Mouse (Mus musculus) neural tube, embryonic 15.5 days (tissue): ENCODE measurements around the gene Trip6. TPM values are rescaled to one million over a fixed set of nuclear protein-coding genes. Genes with fewer than 3 reads are reported as not detected.

Source experiments
- ATAC-seq: fragments of 200-750 bp; cut with Nextera tagmentation; 2 replicates; pipeline ENCODE4 v1.8.0; 2017; ENCODE audit warnings: mild to moderate bottlenecking, moderate TSS enrichment, moderate library complexity; ENCODE audit not compliant: low FRiP score
- H3K27ac ChIP-seq: fragments of 300-500 bp; sonication (generic); replicated peaks from 2 replicates; pipeline ENCODE4 v1.5.1; 2015; ENCODE audit warnings: mild to moderate bottlenecking, inconsistent platforms
- H3K27me3 ChIP-seq: fragments of 300-500 bp; sonication (generic); replicated peaks from 2 replicates; pipeline ENCODE4 v1.6.1; 2015; ENCODE audit warnings: inconsistent platforms
- H3K36me3 ChIP-seq: fragments of 300-500 bp; sonication (generic); 2 replicates; pipeline ENCODE4 v1.6.1; 2015; ENCODE audit warnings: inconsistent platforms
- H3K4me1 ChIP-seq: fragments of 300-500 bp; sonication (generic); 2 replicates; pipeline ENCODE4 v1.6.1; 2015; ENCODE audit warnings: inconsistent platforms
- H3K4me2 ChIP-seq: fragments of 300-500 bp; sonication (generic); 2 replicates; pipeline ENCODE4 v1.6.1; 2015; ENCODE audit warnings: inconsistent platforms, mild to moderate bottlenecking, moderate library complexity
- H3K4me3 ChIP-seq: fragments of 300-500 bp; sonication (generic); replicated peaks from 2 replicates; pipeline ENCODE4 v1.5.1; 2015; ENCODE audit warnings: mild to moderate bottlenecking, inconsistent platforms
- H3K9ac ChIP-seq: fragments of 300-500 bp; sonication (generic); replicated peaks from 2 replicates; pipeline ENCODE4 v1.6.1; 2015; ENCODE audit warnings: mild to moderate bottlenecking, inconsistent platforms
- H3K9me3 ChIP-seq: fragments of 300-500 bp; sonication (generic); replicated peaks from 2 replicates; pipeline ENCODE4 v1.6.1; 2016; ENCODE audit warnings: inconsistent platforms
- WGBS: fragments of 180-500 bp; shearing (Covaris S2); methylation state at CpG from one replicate; pipeline ENCODE4 v1.1.7; 2015; ENCODE audit warnings: mixed read lengths; 5-methylcytosine and 5-hydroxymethylcytosine counted together
- polyA plus RNA-seq: library from polyadenylated mRNA; unstranded; fragments of >200 nt; fragmentation: Nextera tagmentation; extraction: Ambion mirVana; gene quantifications from 2 replicates; pipeline ENCODE4 v1.2.1, GENCODE M21; 2015

The Trip6 gene
- polyA plus RNA-seq, 1 experiment from 2014 or later = 14.0 TPM

GRCm38 (mm10) chr5:137347856-137348255 lies 33.7 kb upstream of the Trip6 start:
- 0 out of 2 replicates have a peak overlapping the region, but pooled peaks have one; percentile 28 for H3K27ac ChIP-seq
- H3K9ac ChIP-seq = no peak overlapping the region

DNA sequence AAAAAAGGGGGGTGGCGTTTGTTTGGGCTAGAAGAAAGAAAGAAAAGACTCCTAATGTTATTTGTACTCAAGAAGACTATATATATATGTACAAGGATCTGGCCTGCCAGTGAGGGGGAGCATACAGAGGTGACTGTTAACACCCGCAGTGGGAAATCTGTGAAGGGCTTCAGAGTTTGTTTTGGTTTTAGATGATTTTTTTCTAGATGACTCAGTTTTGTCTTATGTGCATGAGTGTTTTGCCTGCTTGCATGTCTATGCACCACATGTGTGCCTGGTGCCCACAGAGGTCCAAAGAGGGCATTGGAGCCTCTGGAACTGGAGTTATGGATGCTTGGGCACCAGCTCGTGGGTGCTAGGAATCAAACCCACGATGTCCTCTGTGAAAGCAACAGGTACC lies 32.8 kb upstream of the Trip6 start:
- H3K27ac ChIP-seq = no peak overlapping the region
- no peak overlapping the region for H3K4me2 ChIP-seq
- no peak for ATAC-seq
- 93% methylated on average over 4 of the region's 4 CpGs for WGBS
- peaks cover 26% of the 10 kb centered on the region for H3K27me3 ChIP-seq
- H3K9ac ChIP-seq = no peak overlapping the region
- no peaks in the 10 kb centered on the region for H3K36me3 ChIP-seq
- H3K4me1 ChIP-seq = peaks cover 35% of the 10 kb centered on the region
- H3K9me3 ChIP-seq = no peaks in the 10 kb centered on the region
- no peak overlapping the region for H3K4me3 ChIP-seq

More at GRCm38 (mm10) chr5:137347856-137348255, 33.7 kb upstream of the Trip6 start:
- H3K4me3 ChIP-seq = no peak overlapping the region
- peaks cover 43% of the 10 kb centered on the region for H3K4me1 ChIP-seq
- no peaks in the 10 kb centered on the region for H3K9me3 ChIP-seq
- H3K36me3 ChIP-seq = no peaks in the 10 kb centered on the region
- peak overlapping the region; percentile 94; the same call in 1 of the 2 replicates for H3K4me2 ChIP-seq
- WGBS = 34% methylated on average over 7 of the region's 7 CpGs
- peaks cover 26% of the 10 kb centered on the region for H3K27me3 ChIP-seq
- no peak for ATAC-seq

DNA sequence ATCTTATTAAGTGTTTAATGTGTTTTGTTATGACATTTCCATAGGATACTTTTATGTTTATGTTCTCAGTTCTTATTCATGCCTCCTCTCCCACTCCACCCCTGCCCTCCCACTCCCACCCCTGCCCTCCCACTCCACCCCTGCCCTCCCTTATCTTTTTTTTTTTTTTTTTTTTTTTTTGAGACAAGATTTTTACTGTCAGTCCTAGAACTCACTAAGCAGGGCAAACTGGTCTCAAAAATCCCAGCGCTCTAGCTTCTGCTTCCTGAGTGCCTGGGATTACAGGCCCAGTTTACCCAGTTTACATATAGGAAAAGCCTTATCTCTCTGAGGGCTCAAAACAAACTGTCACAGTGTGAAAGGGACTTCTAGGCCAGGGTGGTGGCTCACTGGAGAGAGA lies 32.2 kb upstream of the Trip6 start:
- Histone ChIP-seq H3K9ac (no peak overlapping the region), H3K36me3 (no peaks in the 10 kb centered on the region), H3K27me3 (peaks cover 26% of the 10 kb centered on the region), H3K27ac (no peak overlapping the region), H3K4me3 (no peak overlapping the region), H3K4me1 (peaks cover 31% of the 10 kb centered on the region), H3K9me3 (no peaks in the 10 kb centered on the region), H3K4me2 (no peak overlapping the region)
- 87% methylated on average over 1 of the region's 1 CpGs for WGBS
- ATAC-seq = no peak

- Histone ChIP-seq H3K4me3 (no peak overlapping the region), H3K4me1 (peaks cover 25% of the 10 kb centered on the region), H3K9ac (no peak overlapping the region), H3K27me3 (peaks cover 23% of the 10 kb centered on the region), H3K27ac (no peak overlapping the region), H3K36me3 (no peaks in the 10 kb centered on the region), H3K9me3 (no peaks in the 10 kb centered on the region), H3K4me2 (no peak overlapping the region)
- no peak for ATAC-seq
- 22% methylated on average over 9 of the region's 9 CpGs for WGBS
These were observed 31.6 kb upstream of the Trip6 start for GRCm38 (mm10) chr5:137345821-137346220.

DNA sequence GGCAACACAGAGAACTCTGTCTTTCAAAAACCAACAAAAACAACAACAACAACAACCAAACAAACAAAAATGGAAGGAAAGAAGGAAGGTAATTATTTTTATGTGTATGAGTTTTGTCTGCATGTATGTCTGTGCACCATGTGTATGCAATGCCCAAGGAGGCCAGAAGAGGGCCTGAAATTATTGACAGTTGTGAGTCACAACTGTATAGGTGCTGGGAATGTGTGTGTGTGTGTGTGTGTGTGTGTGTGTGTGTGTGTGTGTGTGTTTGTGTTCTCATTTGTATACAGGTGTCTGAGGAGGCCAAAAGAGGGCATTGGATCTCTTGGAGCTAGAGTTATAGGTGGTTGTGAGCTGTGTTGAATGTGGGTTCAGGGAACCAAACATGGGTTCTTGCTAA lies 29.7 kb upstream of the Trip6 start:
- Histone ChIP-seq H3K27ac (no peak overlapping the region), H3K4me1 (peaks cover 22% of the 10 kb centered on the region), H3K9me3 (no peaks in the 10 kb centered on the region), H3K4me3 (no peak overlapping the region), H3K27me3 (peaks cover 4% of the 10 kb centered on the region), H3K4me2 (no peak overlapping the region), H3K9ac (no peak overlapping the region), H3K36me3 (no peaks in the 10 kb centered on the region)
- ATAC-seq = no peak

GRCm38 (mm10) chr5:137343412-137343811 lies 29.2 kb upstream of the Trip6 start:
- Histone ChIP-seq H3K36me3 (no peaks in the 10 kb centered on the region), H3K9ac (no peak overlapping the region), H3K27me3 (no peaks in the 10 kb centered on the region; the same call in none of the 2 replicates), H3K4me2 (no peak overlapping the region), H3K27ac (no peak overlapping the region), H3K4me3 (no peak overlapping the region), H3K4me1 (peaks cover 22% of the 10 kb centered on the region), H3K9me3 (no peaks in the 10 kb centered on the region)
- WGBS = 96% methylated on average over 5 of the region's 5 CpGs
- no peak for ATAC-seq

DNA sequence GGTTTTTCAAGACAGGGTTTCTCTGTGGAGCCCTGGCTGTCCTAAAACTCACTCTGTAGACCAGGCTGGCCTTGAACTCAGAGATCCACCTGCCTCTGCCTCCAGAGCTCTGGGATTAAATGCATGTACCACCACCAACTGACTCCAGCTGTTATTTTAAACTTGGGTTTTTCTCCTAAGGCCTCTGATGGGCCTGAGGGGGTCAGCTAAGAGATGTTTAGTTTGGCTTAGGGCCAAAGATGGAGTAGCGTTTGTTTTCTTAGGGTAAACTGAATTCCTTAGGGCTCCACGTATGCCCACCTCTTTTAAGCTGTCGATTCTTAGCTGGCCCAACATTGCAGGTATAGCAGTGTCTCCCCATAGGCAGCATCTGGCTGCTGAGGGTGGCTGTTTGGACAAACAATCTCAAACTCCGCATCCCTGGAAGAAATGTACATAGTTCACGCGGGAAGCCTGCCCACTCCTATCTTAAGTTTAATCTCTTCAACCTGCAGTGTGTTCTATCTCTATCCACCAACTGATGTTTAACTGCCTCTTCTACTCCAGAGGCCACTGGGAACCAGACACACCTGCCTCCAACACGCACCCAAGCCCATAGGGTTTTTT lies 28.3 kb upstream of the Trip6 start:
- H3K27ac ChIP-seq = no peak overlapping the region
- no peak overlapping the region for H3K4me2 ChIP-seq
- no peak for ATAC-seq
- no peak overlapping the region for H3K9ac ChIP-seq
- no peaks in the 10 kb centered on the region; the same call in 1 of the 2 replicates for H3K27me3 ChIP-seq
- 74% methylated on average over 7 of the region's 7 CpGs for WGBS
- H3K36me3 ChIP-seq = no peaks in the 10 kb centered on the region
- H3K9me3 ChIP-seq = no peaks in the 10 kb centered on the region
- H3K4me3 ChIP-seq = no peak overlapping the region
- H3K4me1 ChIP-seq = peaks cover 23% of the 10 kb centered on the region

GRCm38 (mm10) chr5:137340222-137340621 lies 26.0 kb upstream of the Trip6 start:
- no peaks in the 10 kb centered on the region for H3K9me3 ChIP-seq

GRCm38 (mm10) chr5:137339290-137339979 lies 25.2 kb upstream of the Trip6 start:
- 6% methylated on average over 22 of the region's 22 CpGs for WGBS
- peak; percentile 55 for ATAC-seq

More at GRCm38 (mm10) chr5:137340222-137340621, 26.0 kb upstream of the Trip6 start:
- Histone ChIP-seq H3K4me3 (peak overlapping the region; percentile 41), H3K27me3 (no peaks in the 10 kb centered on the region), H3K4me1 (peaks cover 25% of the 10 kb centered on the region), H3K9ac (no peak overlapping the region), H3K27ac (peak overlapping the region; percentile 80), H3K36me3 (no peaks in the 10 kb centered on the region), H3K4me2 (peak overlapping the region; percentile 85)
- 75% methylated on average over 6 of the region's 6 CpGs for WGBS
- no peak for ATAC-seq

GRCm38 (mm10) chr5:137338663-137339289 lies 24.6 kb upstream of the Trip6 start:
- Histone ChIP-seq H3K9ac (peak overlapping the region; percentile 54), H3K9me3 (no peaks in the 10 kb centered on the region), H3K4me2 (peak overlapping the region; percentile 85), H3K36me3 (no peaks in the 10 kb centered on the region), H3K27ac (peak overlapping the region; percentile 80), H3K4me1 (peaks cover 29% of the 10 kb centered on the region), H3K27me3 (no peaks in the 10 kb centered on the region), H3K4me3 (peak overlapping the region; percentile 41)
- WGBS = under 1% methylated on average over 11 of the region's 11 CpGs
- ATAC-seq = peak; percentile 22

More at GRCm38 (mm10) chr5:137339290-137339979, 25.2 kb upstream of the Trip6 start:
- Histone ChIP-seq H3K27me3 (no peaks in the 10 kb centered on the region), H3K27ac (peak overlapping the region; percentile 80), H3K4me3 (peak overlapping the region; percentile 41), H3K36me3 (no peaks in the 10 kb centered on the region), H3K4me2 (peak overlapping the region; percentile 85), H3K9ac (peak overlapping the region; percentile 54), H3K9me3 (no peaks in the 10 kb centered on the region), H3K4me1 (peaks cover 25% of the 10 kb centered on the region)

DNA sequence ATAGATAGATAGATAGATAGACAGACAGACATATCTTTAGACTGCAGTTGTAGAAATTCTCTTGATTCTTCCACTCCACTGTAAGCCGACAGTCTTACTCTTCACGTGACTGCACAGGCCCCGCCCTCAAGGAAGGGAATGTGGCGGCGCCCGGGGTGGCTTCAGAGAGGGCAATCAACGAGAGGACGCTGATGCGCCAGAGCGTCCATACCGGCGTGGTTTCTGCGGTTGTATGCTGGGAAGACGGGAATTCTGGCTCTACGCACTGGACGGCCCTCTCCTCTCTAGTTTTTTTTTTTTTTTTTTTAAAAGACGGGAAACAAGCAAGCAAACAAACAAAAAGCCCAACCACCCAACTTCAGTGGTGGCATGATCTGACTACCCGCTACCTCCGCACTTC lies 24.1 kb upstream of the Trip6 start:
- Histone ChIP-seq H3K36me3 (no peaks in the 10 kb centered on the region), H3K4me2 (peak overlapping the region; percentile 85), H3K9ac (peak overlapping the region; percentile 54), H3K27me3 (no peaks in the 10 kb centered on the region), H3K4me3 (peak overlapping the region; percentile 41), H3K4me1 (peaks cover 29% of the 10 kb centered on the region), H3K9me3 (no peaks in the 10 kb centered on the region), H3K27ac (peak overlapping the region; percentile 80)
- under 1% methylated on average over 19 of the region's 19 CpGs for WGBS
- ATAC-seq = peak; percentile 83

- Histone ChIP-seq H3K9me3 (no peaks in the 10 kb centered on the region), H3K36me3 (no peaks in the 10 kb centered on the region), H3K4me3 (no peak overlapping the region), H3K9ac (no peak overlapping the region), H3K27ac (no peak overlapping the region), H3K27me3 (no peaks in the 10 kb centered on the region), H3K4me1 (peaks cover 38% of the 10 kb centered on the region), H3K4me2 (no peak overlapping the region)
- no peak for ATAC-seq
- WGBS = 67% methylated on average over 8 of the region's 8 CpGs
These were observed 23.0 kb upstream of the Trip6 start for GRCm38 (mm10) chr5:137337190-137337589.
